Mouse (Mus musculus) cerebellum, adult 2 months (tissue): Measurements from ENCODE around the gene Vapb.

ENCODE experiments used
- CTCF ChIP-seq: fragments of 200-500 bp; IDR thresholded peaks from 2 replicates; pipeline ENCODE4 v1.5.1; 2011; ENCODE audit warnings: low read depth, mild to moderate bottlenecking, control low read depth, low read length, moderate library complexity, borderline replicate concordance; ENCODE audit not compliant: insufficient read depth
- POLR2A ChIP-seq: fragments of 200-500 bp; IDR thresholded peaks from 2 replicates; pipeline ENCODE4 v1.6.1; 2011; ENCODE audit warnings: low read length, control low read depth, borderline replicate concordance; ENCODE audit not compliant: insufficient read depth

DNA sequence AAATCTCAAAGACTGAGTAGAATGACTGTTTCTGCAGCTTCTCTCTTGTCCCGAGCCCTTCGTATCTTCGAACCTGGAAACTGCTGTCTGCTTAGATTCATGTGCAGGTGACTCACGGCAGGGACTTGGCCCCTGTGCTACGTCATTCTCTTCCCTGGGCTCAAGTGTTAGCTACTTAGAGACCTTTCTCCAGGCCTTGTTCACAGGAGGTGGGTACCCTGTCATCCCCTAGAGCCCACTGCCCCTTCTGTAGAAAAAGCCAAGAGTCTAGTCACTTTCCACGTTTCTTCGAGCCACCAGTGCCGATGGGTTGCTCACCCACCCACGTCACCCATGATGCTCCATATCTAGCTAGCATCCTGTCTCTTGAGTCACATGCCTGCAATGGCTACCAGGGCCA, 89.9 kb downstream of the Vapb start:
- TF ChIP-seq POLR2A (no peak), CTCF (no peak)
